Mouse (Mus musculus) C3H10T1/2 (cell line): ENCODE data around the gene Pcsk7. TPM values are rescaled to one million over a fixed set of nuclear protein-coding genes. Genes with fewer than 3 reads are reported as not detected.

Experiments
- polyA plus RNA-seq, 2 experiments: library from polyadenylated mRNA; unstranded; fragments of >200 nt; fragmentation: generic; extraction: Trizol; gene quantifications; one replicate each; pipeline ENCODE4 v1.2.1; 2012; ENCODE audit warnings: missing spikeins in 2 of 2

Gene Pcsk7
- 10 to 100 TPM in 1 of 2 experiments, 1 to 10 TPM in 1; 4.2 to 12.2 TPM for polyA plus RNA-seq

GRCm38 (mm10) chr9:45906355-45907077, at the start of gene Pcsk7, which contains the start of gene Rnf214:
Pcsk7 (plus strand) TSS chr9:45906497.
Rnf214 (minus strand) TSS chr9:45906911.

DNA sequence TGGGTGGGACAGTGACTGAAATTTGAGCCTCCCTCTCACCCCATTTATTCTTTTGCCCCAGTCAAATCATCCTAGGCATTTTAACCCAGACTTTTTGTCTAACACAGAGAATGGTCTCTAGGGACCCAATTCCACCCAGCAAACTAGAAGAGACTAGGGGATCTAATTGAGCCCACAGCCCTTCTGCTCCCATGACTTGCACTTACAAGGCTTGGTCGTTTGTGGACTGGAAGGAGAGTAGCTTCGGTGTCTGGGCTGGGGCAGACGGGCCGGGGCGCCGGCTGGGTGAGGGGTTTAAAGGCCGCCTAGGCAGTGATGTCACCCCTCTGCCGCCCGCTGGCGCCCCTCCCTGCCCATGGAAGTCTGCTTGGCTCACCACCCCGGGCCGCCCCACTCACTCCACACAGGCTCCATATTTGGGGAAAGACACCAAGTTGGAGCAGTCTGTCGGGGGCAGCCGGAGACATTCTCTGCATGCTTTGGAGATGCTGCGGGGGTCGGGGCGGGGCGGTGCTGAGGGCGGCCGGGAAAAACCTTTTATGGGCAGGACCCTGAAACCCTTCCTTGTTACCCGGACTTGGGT, 29.4 kb downstream of the Pcsk7 start, which contains the start of gene Tagln:
Tagln (minus strand) TSS at position 431 of the 583 bp plus-strand sequence.

DNA sequence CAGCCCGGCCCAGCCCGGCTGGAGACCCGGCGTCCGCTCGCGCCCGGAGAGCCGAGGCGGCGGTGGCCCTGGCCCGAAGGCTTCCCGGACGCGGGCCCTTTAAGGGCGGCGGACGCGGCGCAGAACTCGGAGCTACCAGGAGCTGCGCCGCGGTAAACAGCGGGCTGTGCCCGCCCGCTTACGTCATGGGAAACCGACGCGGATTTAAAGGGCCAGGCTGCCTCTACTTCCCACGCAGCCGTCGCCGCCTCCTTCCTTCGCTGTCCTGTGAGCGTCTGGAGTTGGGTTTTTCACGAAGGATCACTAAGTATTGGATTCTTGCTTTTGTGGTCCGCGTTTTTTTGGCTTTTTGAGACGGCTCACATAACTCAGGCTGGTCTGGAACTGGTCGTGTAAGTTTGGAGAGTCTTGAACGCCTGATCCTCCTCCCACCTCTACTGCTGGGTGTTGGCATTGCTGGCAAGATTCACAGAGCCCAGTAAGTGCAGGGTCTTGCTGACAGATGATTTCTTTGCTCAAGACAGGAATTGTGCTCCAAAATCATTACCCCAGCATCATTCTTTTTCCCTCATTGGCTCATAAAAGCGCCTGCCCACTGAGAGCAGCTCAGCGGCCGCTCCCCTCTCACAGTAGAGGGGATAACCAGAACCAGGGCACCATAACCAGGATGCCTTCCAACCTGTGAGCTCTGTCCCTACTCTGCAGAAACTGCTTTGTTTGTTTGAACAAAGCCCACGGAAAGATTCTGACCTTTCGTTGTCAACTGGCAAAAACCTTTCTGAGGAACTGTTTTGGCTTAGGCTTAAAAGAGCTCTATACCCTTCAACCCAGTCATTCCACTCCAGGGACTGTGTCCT, 49.0 kb downstream of the Pcsk7 start, which contains the start of gene Sidt2:
Sidt2 (minus strand) TSS at position 152 of the 857 bp plus-strand sequence.

Other genes starting within 250 kb of the Pcsk7 start
- 10 to 100 TPM in 1 of 2 experiments, 1 to 10 TPM in 1; 5.7 to 17.3 TPM for gene Cep164, start 77.8 kb upstream of the Pcsk7 start, polyA plus RNA-seq
- 10 to 100 TPM in 1 of 2 experiments, 1 to 10 TPM in 1; 1.8 to 23.1 TPM for gene Bace1, start 67.9 kb upstream of the Pcsk7 start, polyA plus RNA-seq
- gene Rnf214, start 414 bp downstream of the Pcsk7 start, polyA plus RNA-seq, result 10 to 100 TPM in 1 of 2 experiments, 1 to 10 TPM in 1; 2.1 to 12.7 TPM
- gene Tagln, start 29.6 kb downstream of the Pcsk7 start, polyA plus RNA-seq, result 1 to 10 TPM in 1 of 2 experiments, under 1 TPM in 1; 0.84 to 1.5 TPM
- gene Sidt2, start 48.8 kb downstream of the Pcsk7 start, polyA plus RNA-seq, result 10 to 100 TPM; 18.3 to 43.8 TPM
- 10 to 100 TPM in 1 of 2 experiments, 1 to 10 TPM in 1; 8.9 to 38.0 TPM for gene Pafah1b2, start 106.2 kb downstream of the Pcsk7 start, polyA plus RNA-seq
- gene Sik3, start 106.3 kb downstream of the Pcsk7 start, polyA plus RNA-seq, result 10 to 100 TPM; 25.2 to 28.0 TPM